Mouse (Mus musculus) neural tube, embryonic 15.5 days (tissue): ENCODE measurements around the gene Reln. TPM values are rescaled to one million over a fixed set of nuclear protein-coding genes. Genes with fewer than 3 reads are reported as not detected.

Experiments
- ATAC-seq: fragments of 200-750 bp; cut with Nextera tagmentation; 2 replicates; pipeline ENCODE4 v1.8.0; 2017; ENCODE audit warnings: mild to moderate bottlenecking, moderate TSS enrichment, moderate library complexity; ENCODE audit not compliant: low FRiP score
- H3K27ac ChIP-seq: fragments of 300-500 bp; sonication (generic); replicated peaks from 2 replicates; pipeline ENCODE4 v1.5.1; 2015; ENCODE audit warnings: mild to moderate bottlenecking, inconsistent platforms
- H3K27me3 ChIP-seq: fragments of 300-500 bp; sonication (generic); replicated peaks from 2 replicates; pipeline ENCODE4 v1.6.1; 2015; ENCODE audit warnings: inconsistent platforms
- H3K36me3 ChIP-seq: fragments of 300-500 bp; sonication (generic); 2 replicates; pipeline ENCODE4 v1.6.1; 2015; ENCODE audit warnings: inconsistent platforms
- H3K4me1 ChIP-seq: fragments of 300-500 bp; sonication (generic); 2 replicates; pipeline ENCODE4 v1.6.1; 2015; ENCODE audit warnings: inconsistent platforms
- H3K4me2 ChIP-seq: fragments of 300-500 bp; sonication (generic); 2 replicates; pipeline ENCODE4 v1.6.1; 2015; ENCODE audit warnings: inconsistent platforms, mild to moderate bottlenecking, moderate library complexity
- H3K4me3 ChIP-seq: fragments of 300-500 bp; sonication (generic); replicated peaks from 2 replicates; pipeline ENCODE4 v1.5.1; 2015; ENCODE audit warnings: mild to moderate bottlenecking, inconsistent platforms
- H3K9ac ChIP-seq: fragments of 300-500 bp; sonication (generic); replicated peaks from 2 replicates; pipeline ENCODE4 v1.6.1; 2015; ENCODE audit warnings: mild to moderate bottlenecking, inconsistent platforms
- H3K9me3 ChIP-seq: fragments of 300-500 bp; sonication (generic); replicated peaks from 2 replicates; pipeline ENCODE4 v1.6.1; 2016; ENCODE audit warnings: inconsistent platforms
- WGBS: fragments of 180-500 bp; shearing (Covaris S2); methylation state at CpG from one replicate; pipeline ENCODE4 v1.1.7; 2015; ENCODE audit warnings: mixed read lengths; 5-methylcytosine and 5-hydroxymethylcytosine counted together
- polyA plus RNA-seq: library from polyadenylated mRNA; unstranded; fragments of >200 nt; fragmentation: Nextera tagmentation; extraction: Ambion mirVana; gene quantifications from 2 replicates; pipeline ENCODE4 v1.2.1, GENCODE M21; 2015

Reln gene
- polyA plus RNA-seq, 1 experiment from 2014 or later, result 50.0 TPM

DNA sequence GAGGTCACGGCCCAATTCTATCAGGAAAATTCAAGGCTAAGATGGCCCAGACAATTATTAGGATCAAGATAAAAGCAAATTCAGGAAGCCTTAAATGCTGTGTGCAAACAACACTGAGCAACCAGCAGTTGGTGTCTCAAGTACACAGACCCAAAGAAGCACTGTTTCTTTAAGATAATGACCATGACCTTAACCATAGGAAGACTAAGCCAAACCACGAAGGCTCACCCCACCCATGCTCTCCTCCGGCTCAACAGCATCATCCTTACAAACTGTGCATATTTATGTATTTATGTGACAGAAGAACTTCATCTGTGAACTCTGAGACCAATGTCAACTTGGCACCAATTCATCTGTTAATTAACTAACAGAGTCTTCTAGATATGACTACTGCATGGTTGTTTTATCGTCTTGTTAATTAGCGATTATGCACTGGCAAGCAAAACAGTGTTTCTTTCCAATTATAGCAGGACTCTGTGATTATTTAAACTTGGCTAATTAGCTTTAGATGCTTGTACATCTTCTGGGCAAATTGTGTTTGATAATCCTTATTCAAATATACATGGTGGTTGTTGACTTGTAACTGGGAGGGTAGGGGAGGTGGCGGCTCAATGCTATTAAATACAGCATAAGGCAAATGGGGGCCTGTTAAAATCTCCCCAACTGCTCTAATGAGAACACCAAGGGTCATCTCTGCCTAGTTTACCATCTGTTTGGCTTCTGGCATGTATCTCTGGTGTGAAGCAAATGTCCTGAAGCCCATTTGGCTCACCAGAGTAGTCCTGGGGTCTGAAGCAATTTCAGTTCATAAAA lies 77.8 kb downstream of the Reln start:
- Histone ChIP-seq H3K9ac (no peak overlapping the region), H3K9me3 (no peaks in the 10 kb centered on the region), H3K4me2 (no peak overlapping the region), H3K27me3 (no peaks in the 10 kb centered on the region), H3K27ac (no peak overlapping the region), H3K36me3 (no peaks in the 10 kb centered on the region), H3K4me1 (no peaks in the 10 kb centered on the region), H3K4me3 (no peak overlapping the region)
- ATAC-seq, result peak; percentile 31
- 65% methylated on average over 6 of the region's 6 CpGs for WGBS

GRCm38 (mm10) chr5:22262351-22262765 lies 82.1 kb downstream of the Reln start:
- H3K36me3 ChIP-seq, result no peaks in the 10 kb centered on the region
- H3K9ac ChIP-seq, result no peak overlapping the region
- H3K4me2 ChIP-seq, result no peak overlapping the region
- WGBS, result 89% methylated on average over 3 of the region's 3 CpGs
- H3K4me3 ChIP-seq, result no peak overlapping the region
- H3K27ac ChIP-seq, result no peak overlapping the region
- ATAC-seq, result no peak
- H3K4me1 ChIP-seq, result no peaks in the 10 kb centered on the region
- no peaks in the 10 kb centered on the region for H3K27me3 ChIP-seq
- no peaks in the 10 kb centered on the region for H3K9me3 ChIP-seq

DNA sequence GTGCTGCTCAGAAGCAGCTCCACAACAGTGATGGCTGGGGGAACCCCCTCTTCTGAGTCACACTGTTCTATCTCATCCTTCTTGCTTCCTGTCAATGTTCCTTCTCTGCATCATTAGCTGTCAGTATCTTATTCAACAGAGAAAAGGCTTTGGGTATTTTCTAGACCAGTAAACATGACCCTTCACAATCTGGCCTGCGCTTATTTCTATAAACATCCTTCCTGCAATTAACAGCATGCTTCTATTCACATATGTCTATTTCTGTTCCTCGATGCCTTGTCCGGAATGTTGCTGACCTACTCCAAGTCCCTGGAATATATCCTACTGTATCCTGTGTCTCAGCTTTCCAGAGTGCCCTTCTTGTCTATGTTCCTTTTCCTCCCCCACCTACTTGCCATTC lies 89.2 kb downstream of the Reln start:
- no peaks in the 10 kb centered on the region for H3K9me3 ChIP-seq
- no peak for ATAC-seq
- no peak overlapping the region for H3K9ac ChIP-seq
- WGBS, result 91% methylated on average over 3 of the region's 3 CpGs
- H3K27me3 ChIP-seq, result no peaks in the 10 kb centered on the region
- no peaks in the 10 kb centered on the region for H3K36me3 ChIP-seq
- H3K4me1 ChIP-seq, result 0 out of 2 replicates have a peak, but pooled peaks cover under 1% of the 10 kb centered on the region
- H3K4me2 ChIP-seq, result no peak overlapping the region
- H3K27ac ChIP-seq, result no peak overlapping the region
- no peak overlapping the region for H3K4me3 ChIP-seq

DNA sequence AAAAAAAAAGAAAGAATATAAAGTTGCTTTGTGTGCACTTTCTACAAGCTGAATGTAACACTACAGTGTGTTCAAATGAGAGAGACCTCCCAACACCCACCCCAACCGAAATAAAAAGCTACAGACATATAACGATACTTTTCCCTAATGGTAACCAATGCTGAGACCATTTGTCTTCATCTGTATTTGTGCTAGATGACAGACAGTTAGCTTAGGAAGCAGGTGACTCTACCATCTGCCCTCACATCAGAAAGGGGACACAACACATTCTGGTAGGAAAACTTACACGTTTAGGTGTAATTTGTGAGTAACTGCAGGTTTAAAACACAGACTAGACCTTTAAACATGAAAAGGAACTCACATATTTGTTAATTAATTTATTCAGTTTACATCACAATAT lies 90.6 kb downstream of the Reln start:
- H3K27me3 ChIP-seq, result no peaks in the 10 kb centered on the region
- ATAC-seq, result no peak
- H3K4me2 ChIP-seq, result no peak overlapping the region
- H3K4me3 ChIP-seq, result no peak overlapping the region
- H3K4me1 ChIP-seq, result 0 out of 2 replicates have a peak, but pooled peaks cover 3% of the 10 kb centered on the region
- no peaks in the 10 kb centered on the region for H3K9me3 ChIP-seq
- no peak overlapping the region for H3K27ac ChIP-seq
- H3K36me3 ChIP-seq, result no peaks in the 10 kb centered on the region
- whole genome bisulfite sequencing, result 64% methylated on average over 3 of the region's 3 CpGs
- H3K9ac ChIP-seq, result no peak overlapping the region

DNA sequence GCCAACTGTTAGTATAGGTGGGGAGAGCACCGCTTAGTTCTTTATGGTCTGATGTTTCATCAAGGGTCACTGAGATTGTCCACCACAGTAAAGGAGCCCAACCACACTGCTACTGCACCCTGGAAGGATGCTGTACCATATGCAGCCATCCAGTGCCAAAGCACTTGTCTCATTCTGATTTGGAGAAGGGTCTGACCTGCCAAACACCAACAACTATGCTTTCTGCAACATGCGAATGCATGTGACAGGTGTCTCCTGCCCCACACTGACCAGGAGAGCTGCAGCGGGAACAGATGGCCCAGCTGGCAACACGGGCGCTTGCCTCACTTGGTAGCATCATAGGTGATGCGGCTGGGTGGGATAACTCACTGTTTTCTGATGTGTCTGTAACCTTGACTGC lies 91.2 kb downstream of the Reln start:
- ATAC-seq, result no peak
- H3K4me2 ChIP-seq, result no peak overlapping the region
- H3K4me1 ChIP-seq, result 0 out of 2 replicates have a peak, but pooled peaks cover 3% of the 10 kb centered on the region
- no peaks in the 10 kb centered on the region for H3K36me3 ChIP-seq
- no peaks in the 10 kb centered on the region for H3K9me3 ChIP-seq
- H3K27ac ChIP-seq, result no peak overlapping the region
- no peaks in the 10 kb centered on the region for H3K27me3 ChIP-seq
- H3K4me3 ChIP-seq, result no peak overlapping the region
- WGBS, result 94% methylated on average over 6 of the region's 6 CpGs
- no peak overlapping the region for H3K9ac ChIP-seq

- ATAC-seq, result no peak
- peaks cover 14% of the 10 kb centered on the region for H3K4me1 ChIP-seq
- H3K36me3 ChIP-seq, result no peaks in the 10 kb centered on the region
- no peak overlapping the region for H3K27ac ChIP-seq
- H3K4me2 ChIP-seq, result no peak overlapping the region
- WGBS, result 47% methylated on average over 6 of the region's 6 CpGs
- H3K9ac ChIP-seq, result no peak overlapping the region
- H3K9me3 ChIP-seq, result no peaks in the 10 kb centered on the region
- no peaks in the 10 kb centered on the region for H3K27me3 ChIP-seq
- H3K4me3 ChIP-seq, result no peak overlapping the region
Observed at GRCm38 (mm10) chr5:22247850-22248249, 96.7 kb downstream of the Reln start.

DNA sequence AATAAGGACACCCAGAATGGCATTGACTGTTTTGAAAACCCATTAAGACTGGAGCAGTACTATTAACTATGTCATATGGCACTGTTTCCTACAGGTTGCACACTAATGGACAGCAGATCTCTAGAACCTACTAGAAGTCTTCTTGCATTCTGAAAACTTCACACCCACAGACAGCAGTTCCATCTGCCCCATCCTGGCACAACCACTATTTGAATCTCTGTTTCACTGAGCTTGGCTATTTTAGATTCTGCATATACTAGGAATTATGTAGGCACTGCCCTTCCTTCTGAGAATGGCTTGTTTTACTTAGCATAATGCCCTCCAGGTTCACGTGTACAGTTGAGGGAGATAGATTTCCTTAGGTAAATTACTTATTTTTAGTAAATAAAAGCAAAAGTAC lies 99.4 kb downstream of the Reln start:
- Histone ChIP-seq H3K4me1 (peaks cover 11% of the 10 kb centered on the region), H3K27me3 (no peaks in the 10 kb centered on the region), H3K36me3 (no peaks in the 10 kb centered on the region), H3K9ac (no peak overlapping the region), H3K4me2 (no peak overlapping the region), H3K4me3 (no peak overlapping the region), H3K9me3 (no peaks in the 10 kb centered on the region), H3K27ac (no peak overlapping the region)
- 90% methylated on average over 1 of the region's 1 CpGs for WGBS
- ATAC-seq, result no peak

DNA sequence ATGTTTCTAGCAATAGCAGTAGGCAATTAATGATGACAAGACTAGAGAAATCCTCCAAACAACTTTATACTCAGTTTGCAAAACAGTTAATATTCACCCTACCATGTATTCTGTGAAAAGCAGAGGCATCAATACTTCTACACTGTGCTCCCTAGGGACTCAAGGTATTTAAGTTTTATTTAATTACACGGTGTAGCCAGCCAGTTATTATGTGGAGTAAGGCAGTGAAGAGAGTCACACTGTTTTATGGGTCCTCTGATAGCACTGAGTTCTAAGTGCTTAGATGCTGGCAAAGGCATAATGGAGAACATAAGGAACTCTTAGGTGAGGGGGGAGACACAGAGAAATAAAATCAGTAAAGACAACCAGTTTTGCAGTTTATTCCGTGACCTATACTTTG lies 101.0 kb downstream of the Reln start:
- WGBS, result 20% methylated on average over 2 of the region's 2 CpGs
- no peak overlapping the region for H3K9ac ChIP-seq
- H3K4me2 ChIP-seq, result no peak overlapping the region
- peaks cover 11% of the 10 kb centered on the region for H3K4me1 ChIP-seq
- no peaks in the 10 kb centered on the region for H3K9me3 ChIP-seq
- H3K27ac ChIP-seq, result no peak overlapping the region
- peak; percentile 83 for ATAC-seq
- H3K36me3 ChIP-seq, result no peaks in the 10 kb centered on the region
- H3K27me3 ChIP-seq, result no peaks in the 10 kb centered on the region
- no peak overlapping the region for H3K4me3 ChIP-seq

DNA sequence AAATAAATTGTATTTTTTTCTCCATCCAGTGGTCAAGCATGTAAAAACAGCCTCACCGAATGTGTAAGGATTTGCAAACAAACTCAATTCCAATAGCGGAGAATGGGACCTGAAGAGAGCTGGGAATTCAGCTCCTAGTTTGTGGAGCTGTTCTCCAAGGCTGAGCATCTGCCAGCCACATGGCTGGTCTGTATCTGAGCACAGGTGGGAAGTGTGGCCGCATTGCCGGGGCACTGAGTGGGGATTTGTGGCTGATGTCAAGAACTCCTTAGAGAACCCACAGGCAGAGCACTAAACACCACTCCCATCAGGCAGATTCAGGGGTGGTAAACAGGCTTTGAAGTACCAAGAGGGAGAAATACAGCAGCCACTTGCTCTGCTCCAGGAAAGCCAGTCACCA lies 102.9 kb downstream of the Reln start:
- WGBS, result 72% methylated on average over 4 of the region's 4 CpGs
- H3K9ac ChIP-seq, result no peak overlapping the region
- no peak overlapping the region for H3K4me2 ChIP-seq

DNA sequence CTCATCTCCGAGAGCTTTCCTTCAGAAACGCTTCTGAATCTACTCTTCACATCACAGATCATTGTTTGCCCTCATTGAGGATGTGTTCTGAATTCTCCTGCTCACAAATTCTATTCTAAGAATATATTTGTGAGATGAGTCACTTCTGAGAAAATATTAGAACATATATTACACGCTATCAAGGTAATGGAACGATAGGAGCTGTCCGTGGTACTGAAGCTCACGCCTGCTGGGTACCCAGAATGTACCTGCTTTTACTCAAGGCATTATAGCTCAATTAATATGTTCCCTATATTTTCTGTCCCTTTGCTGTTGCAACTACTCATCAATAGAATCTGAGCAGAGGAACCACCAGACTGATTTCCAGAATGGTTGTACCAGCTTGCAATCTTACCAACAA lies 107.7 kb downstream of the Reln start:
- ATAC-seq, result no peak
- 77% methylated on average over 6 of the region's 6 CpGs for WGBS

More for the DNA sequence above, 102.9 kb downstream of the Reln start:
- no peak for ATAC-seq
- no peaks in the 10 kb centered on the region for H3K36me3 ChIP-seq
- no peaks in the 10 kb centered on the region for H3K9me3 ChIP-seq
- H3K27me3 ChIP-seq, result no peaks in the 10 kb centered on the region
- peaks cover 6% of the 10 kb centered on the region; the same call in 1 of the 2 replicates for H3K4me1 ChIP-seq
- H3K27ac ChIP-seq, result no peak overlapping the region
- H3K4me3 ChIP-seq, result no peak overlapping the region

DNA sequence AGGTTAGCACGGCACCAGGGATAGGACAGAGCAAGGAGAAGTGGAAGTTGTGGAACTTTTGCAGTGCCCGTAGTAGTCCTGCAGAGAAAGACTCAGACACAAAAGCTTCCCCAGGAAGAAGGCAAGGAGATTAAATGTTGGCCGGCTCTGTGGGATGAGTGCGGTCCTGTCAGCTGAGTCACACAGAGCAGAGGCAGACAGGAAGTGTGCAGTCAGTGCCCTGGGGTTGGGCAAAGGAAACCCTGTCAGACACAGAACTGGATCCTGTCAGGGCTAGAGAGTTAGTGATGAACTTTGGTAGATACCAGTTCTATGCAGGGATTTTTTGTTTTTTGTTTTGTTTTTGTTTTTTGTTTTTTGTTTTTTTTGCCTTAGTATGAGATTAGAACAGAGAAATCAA lies 120.0 kb downstream of the Reln start:
- no peak overlapping the region for H3K4me2 ChIP-seq
- no peak overlapping the region for H3K27ac ChIP-seq
- no peak overlapping the region for H3K4me3 ChIP-seq
- H3K27me3 ChIP-seq, result no peaks in the 10 kb centered on the region
- ATAC-seq, result no peak
- H3K9me3 ChIP-seq, result 0 out of 2 replicates have a peak, but pooled peaks cover 3% of the 10 kb centered on the region
- H3K9ac ChIP-seq, result no peak overlapping the region
- 80% methylated on average over 4 of the region's 4 CpGs for WGBS
- no peaks in the 10 kb centered on the region; the same call in 1 of the 2 replicates for H3K4me1 ChIP-seq
- no peaks in the 10 kb centered on the region for H3K36me3 ChIP-seq

More for the DNA sequence above, 107.7 kb downstream of the Reln start:
- Histone ChIP-seq H3K27ac (no peak overlapping the region), H3K9me3 (no peaks in the 10 kb centered on the region), H3K9ac (no peak overlapping the region), H3K4me3 (no peak overlapping the region), H3K4me1 (no peaks in the 10 kb centered on the region), H3K27me3 (no peaks in the 10 kb centered on the region), H3K4me2 (no peak overlapping the region), H3K36me3 (no peaks in the 10 kb centered on the region)

GRCm38 (mm10) chr5:22223940-22224339 lies 120.6 kb downstream of the Reln start:
- H3K27me3 ChIP-seq, result no peaks in the 10 kb centered on the region
- H3K9ac ChIP-seq, result no peak overlapping the region
- H3K36me3 ChIP-seq, result no peaks in the 10 kb centered on the region
- 0 out of 2 replicates have a peak, but pooled peaks cover 3% of the 10 kb centered on the region for H3K9me3 ChIP-seq
- no peak overlapping the region for H3K4me2 ChIP-seq
- H3K4me3 ChIP-seq, result no peak overlapping the region
- H3K4me1 ChIP-seq, result no peaks in the 10 kb centered on the region
- no peak overlapping the region for H3K27ac ChIP-seq
- no peak for ATAC-seq
- 81% methylated on average over 2 of the region's 2 CpGs for WGBS
